Mouse (Mus musculus): ENCODE results near the gene Dpep1. TPM values are rescaled to one million over a fixed set of nuclear protein-coding genes. Genes with fewer than 3 reads are reported as not detected.

Dpep1 gene
- polyA plus RNA-seq, 1 experiment from 2014 or later: 0.56 TPM

Other genes starting within 250 kb of the Dpep1 start
- 64.9 and 66.5 TPM in 2 replicates for gene Ankrd11, start 144.0 kb upstream of the Dpep1 start, polyA plus RNA-seq (2016; fragmentation: Nextera tagmentation; extraction: Ambion mirVana)
- gene Spg7, start 123.3 kb upstream of the Dpep1 start, polyA plus RNA-seq (2016; fragmentation: Nextera tagmentation; extraction: Ambion mirVana): 58.7 and 67.9 TPM in 2 replicates
- 1,023 and 1,075 TPM in 2 replicates for gene Rpl13, start 83.9 kb upstream of the Dpep1 start, polyA plus RNA-seq (2016; fragmentation: Nextera tagmentation; extraction: Ambion mirVana)
- gene Cpne7, start 68.9 kb upstream of the Dpep1 start, polyA plus RNA-seq (2016; fragmentation: Nextera tagmentation; extraction: Ambion mirVana): 0.45 and 0.60 TPM in 2 replicates
- gene Sult5a1, start 27.9 kb upstream of the Dpep1 start, polyA plus RNA-seq (2016; fragmentation: Nextera tagmentation; extraction: Ambion mirVana): 2.3 and 2.6 TPM in 2 replicates
- 158 and 171 TPM in 2 replicates for gene Chmp1a, start 26.5 kb downstream of the Dpep1 start, polyA plus RNA-seq (2016; fragmentation: Nextera tagmentation; extraction: Ambion mirVana)
- gene Spata33, start 26.6 kb downstream of the Dpep1 start, polyA plus RNA-seq (2016; fragmentation: Nextera tagmentation; extraction: Ambion mirVana): 5.9 and 6.5 TPM in 2 replicates
- gene Cdk10, start 38.6 kb downstream of the Dpep1 start, polyA plus RNA-seq (2016; fragmentation: Nextera tagmentation; extraction: Ambion mirVana): 34.1 and 35.6 TPM in 2 replicates
- 2.4 and 2.8 TPM in 2 replicates for gene Spata2l, start 50.0 kb downstream of the Dpep1 start, polyA plus RNA-seq (2016; fragmentation: Nextera tagmentation; extraction: Ambion mirVana)
- gene Zfp276, start 68.0 kb downstream of the Dpep1 start, polyA plus RNA-seq (2016; fragmentation: Nextera tagmentation; extraction: Ambion mirVana): 28.2 and 29.3 TPM in 2 replicates
- gene Vps9d1, start 68.1 kb downstream of the Dpep1 start, polyA plus RNA-seq (2016; fragmentation: Nextera tagmentation; extraction: Ambion mirVana): 39.3 and 43.7 TPM in 2 replicates
- 29.6 and 31.6 TPM in 2 replicates for gene Fanca, start 132.3 kb downstream of the Dpep1 start, polyA plus RNA-seq (2016; fragmentation: Nextera tagmentation; extraction: Ambion mirVana)
- gene Spire2, start 146.5 kb downstream of the Dpep1 start, polyA plus RNA-seq (2016; fragmentation: Nextera tagmentation; extraction: Ambion mirVana): 27.7 and 28.6 TPM in 2 replicates
- gene Tcf25, start 187.5 kb downstream of the Dpep1 start, polyA plus RNA-seq (2016; fragmentation: Nextera tagmentation; extraction: Ambion mirVana): 202 and 232 TPM in 2 replicates
- gene Mc1r, start 220.9 kb downstream of the Dpep1 start, polyA plus RNA-seq (2016; fragmentation: Nextera tagmentation; extraction: Ambion mirVana): 0.09 and 0.24 TPM in 2 replicates
- 1,098 and 1,155 TPM in 2 replicates for gene Tubb3, start 225.2 kb downstream of the Dpep1 start, polyA plus RNA-seq (2016; fragmentation: Nextera tagmentation; extraction: Ambion mirVana)
- gene Def8, start 237.3 kb downstream of the Dpep1 start, polyA plus RNA-seq (2016; fragmentation: Nextera tagmentation; extraction: Ambion mirVana): 37.3 and 44.0 TPM in 2 replicates

Measured in midbrain, embryonic 12.5 days (tissue).